Mouse (Mus musculus) forebrain, embryonic 15.5 days (tissue): ENCODE measurements at regions not wholly inside any gene's neighbourhood (a gene's known extent, or its start where the extent isn't known, plus 50 kb on each side); places are given as distances from the start of the nearest gene placed in this dataset.
"Not testable (repeated sequence)": the region's sequence is repeated elsewhere in the genome, so short reads cannot be mapped to it uniquely, and the experiment has no call there.

Source experiments
- ATAC-seq: fragments of 200-750 bp; cut with Nextera tagmentation; replicated peaks from 2 replicates; pipeline ENCODE4 v1.8.0; 2017; ENCODE audit warnings: mild to moderate bottlenecking, moderate TSS enrichment, moderate library complexity
- H3K27ac ChIP-seq: fragments of 300-500 bp; sonication (generic); replicated peaks from 2 replicates; pipeline ENCODE4 v1.5.1; 2015; ENCODE audit warnings: mild to moderate bottlenecking, inconsistent platforms
- H3K27me3 ChIP-seq: fragments of 300-500 bp; sonication (generic); 2 replicates; pipeline ENCODE4 v1.6.1; 2015; ENCODE audit warnings: inconsistent platforms
- H3K36me3 ChIP-seq: fragments of 300-500 bp; sonication (generic); 2 replicates; pipeline ENCODE4 v1.6.1; 2015; ENCODE audit warnings: mild to moderate bottlenecking, inconsistent platforms
- H3K4me1 ChIP-seq: fragments of 300-500 bp; sonication (generic); 2 replicates; pipeline ENCODE4 v1.6.1; 2015; ENCODE audit warnings: inconsistent platforms
- H3K4me2 ChIP-seq: fragments of 300-500 bp; sonication (generic); replicated peaks from 2 replicates; pipeline ENCODE4 v1.6.1; 2015; ENCODE audit warnings: mild to moderate bottlenecking, inconsistent platforms
- H3K4me3 ChIP-seq: fragments of 300-500 bp; sonication (generic); 2 replicates; pipeline ENCODE4 v1.5.1; 2015; ENCODE audit warnings: mild to moderate bottlenecking, inconsistent platforms
- H3K9ac ChIP-seq: fragments of 300-500 bp; sonication (generic); replicated peaks from 2 replicates; pipeline ENCODE4 v1.6.1; 2015; ENCODE audit warnings: mild to moderate bottlenecking, inconsistent platforms
- H3K9me3 ChIP-seq: fragments of 300-500 bp; sonication (generic); 2 replicates; pipeline ENCODE4 v1.6.1; 2016; ENCODE audit warnings: inconsistent platforms
- WGBS: fragments of 180-500 bp; shearing (Covaris S2); methylation state at CpG from one replicate; pipeline ENCODE4 v1.1.7; 2015; ENCODE audit warnings: mixed read lengths; 5-methylcytosine and 5-hydroxymethylcytosine counted together

DNA sequence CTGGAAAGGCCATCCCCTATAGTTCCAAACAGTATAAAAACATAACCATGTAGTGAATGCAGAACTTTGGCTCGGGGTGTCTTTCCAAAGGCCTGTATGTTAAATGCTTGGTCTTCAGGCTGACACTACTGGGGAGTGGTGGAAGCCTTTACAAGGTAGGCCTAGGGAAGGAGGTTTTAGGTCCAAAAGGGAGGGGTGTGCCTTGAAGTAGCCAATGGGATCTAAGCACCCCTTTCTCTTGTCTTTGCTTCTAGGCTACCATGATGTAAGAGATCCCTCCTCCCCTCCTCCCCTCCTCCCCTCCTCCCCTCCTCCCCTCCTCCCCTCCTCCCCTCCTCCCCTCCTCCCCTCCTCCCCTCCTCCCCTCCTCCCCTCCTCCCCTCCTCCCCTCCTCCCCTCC lies 56.5 kb upstream of the Fzd7 start:
- 87% methylated on average over 1 of the region's 1 CpGs for WGBS

DNA sequence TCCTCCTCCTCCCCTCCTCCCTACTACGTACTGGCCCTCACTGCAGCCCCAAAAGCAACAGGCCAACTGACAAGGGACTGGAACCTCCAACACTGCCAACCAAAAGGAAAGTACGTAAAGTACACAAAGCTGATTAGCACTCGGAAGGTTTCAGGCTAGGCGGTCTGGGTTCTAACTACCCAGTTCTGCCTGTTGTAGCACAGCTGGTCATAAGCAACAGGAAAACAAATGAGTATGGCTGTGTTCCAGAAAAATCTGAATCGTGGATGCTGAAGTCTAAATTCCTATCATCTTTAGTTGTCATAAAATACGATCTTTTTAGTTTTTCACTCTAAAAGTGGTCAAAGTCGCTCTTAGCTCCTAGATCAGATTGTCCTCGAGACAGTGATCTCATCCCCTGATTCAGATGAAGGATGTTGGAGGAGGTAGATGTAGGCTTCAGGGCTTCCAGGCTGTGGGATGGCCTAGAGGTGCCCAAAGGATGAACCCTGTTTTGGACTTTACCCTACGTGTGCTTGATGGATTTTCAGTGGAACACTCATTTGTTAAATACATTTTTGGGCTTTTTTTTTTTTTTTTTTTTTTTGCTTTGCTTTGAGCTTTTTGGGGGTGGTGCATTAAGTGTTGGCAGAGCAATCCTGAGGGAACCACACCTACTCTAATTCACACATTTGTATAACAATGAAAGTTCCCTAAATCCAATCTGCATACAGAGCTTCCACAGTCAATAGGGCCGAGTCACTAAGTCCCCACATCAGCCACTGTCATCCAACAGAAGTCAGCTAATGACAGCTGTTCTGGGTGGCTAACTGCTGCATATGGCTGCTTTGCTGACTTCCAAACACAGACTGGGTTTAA lies 55.6 kb upstream of the Fzd7 start:
- ATAC-seq = no peak

More for the DNA sequence above, 56.5 kb upstream of the Fzd7 start:
- ATAC-seq, H3K4me3 ChIP-seq, H3K27ac ChIP-seq, H3K4me2 ChIP-seq, H3K9ac ChIP-seq, H3K36me3 ChIP-seq, H3K27me3 ChIP-seq, H3K9me3 ChIP-seq: not testable (repeated sequence)
- peaks cover 16% of the 10 kb centered on the region for H3K4me1 ChIP-seq

DNA sequence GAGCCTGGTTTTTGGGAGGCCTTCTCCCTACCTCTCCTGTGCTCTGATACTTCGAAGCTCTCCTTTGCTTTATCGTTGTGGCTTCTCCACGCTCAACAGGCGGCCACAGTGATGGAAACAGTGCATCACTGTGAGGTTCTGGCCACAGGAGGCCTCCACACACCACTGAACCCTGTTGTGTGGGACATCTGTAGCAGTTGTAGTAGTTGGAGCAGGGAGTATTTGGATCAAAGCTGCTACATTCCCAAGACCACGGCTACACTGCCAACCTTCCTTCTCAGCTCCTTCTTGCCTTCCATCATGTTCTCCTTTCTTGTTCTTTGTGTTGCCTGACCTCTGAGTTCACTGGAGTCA lies 55.0 kb upstream of the Fzd7 start:
- H3K4me2 ChIP-seq = no peak overlapping the region
- H3K27me3 ChIP-seq = no peaks in the 10 kb centered on the region
- H3K4me3 ChIP-seq = no peak overlapping the region
- H3K36me3 ChIP-seq = no peaks in the 10 kb centered on the region
- H3K9ac ChIP-seq = no peak overlapping the region
- H3K9me3 ChIP-seq = no peaks in the 10 kb centered on the region
- peaks cover 15% of the 10 kb centered on the region for H3K4me1 ChIP-seq
- no peak for ATAC-seq
- no peak overlapping the region for H3K27ac ChIP-seq
- WGBS = 53% methylated on average over 5 of the region's 5 CpGs

More for the DNA sequence above, 55.6 kb upstream of the Fzd7 start:
- no peaks in the 10 kb centered on the region for H3K9me3 ChIP-seq
- no peak overlapping the region for H3K9ac ChIP-seq
- no peak overlapping the region for H3K4me2 ChIP-seq
- H3K4me3 ChIP-seq = no peak overlapping the region
- H3K4me1 ChIP-seq = peaks cover 16% of the 10 kb centered on the region
- WGBS = 66% methylated on average over 9 of the region's 10 CpGs
- no peaks in the 10 kb centered on the region for H3K27me3 ChIP-seq
- no peaks in the 10 kb centered on the region for H3K36me3 ChIP-seq
- H3K27ac ChIP-seq = no peak overlapping the region

DNA sequence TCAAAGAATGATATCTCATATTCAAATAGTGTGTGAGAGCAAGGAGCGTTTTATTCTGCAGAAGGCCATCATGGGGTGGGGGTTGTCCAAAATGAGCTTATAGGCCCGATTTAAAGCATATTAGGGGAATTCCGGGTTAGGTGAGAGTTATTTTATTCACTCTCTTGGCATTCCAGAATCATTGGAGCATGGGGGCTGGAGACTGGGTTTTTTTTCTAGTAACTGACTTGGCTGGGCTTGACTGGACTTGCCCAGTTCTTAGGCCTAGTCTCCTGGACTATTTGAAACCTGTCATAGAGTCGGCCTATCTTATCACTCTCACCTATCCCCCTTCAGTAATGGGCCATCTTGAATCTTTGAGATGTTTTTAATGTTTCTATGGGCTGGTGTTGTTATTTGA lies 52.9 kb upstream of the Fzd7 start:
- Histone ChIP-seq H3K9ac (no peak overlapping the region), H3K27me3 (no peaks in the 10 kb centered on the region), H3K4me2 (no peak overlapping the region), H3K4me3 (no peak overlapping the region), H3K4me1 (0 out of 2 replicates have a peak, but pooled peaks cover 3% of the 10 kb centered on the region), H3K27ac (no peak overlapping the region), H3K36me3 (no peaks in the 10 kb centered on the region), H3K9me3 (no peaks in the 10 kb centered on the region)
- 92% methylated on average over 4 of the region's 4 CpGs for WGBS
- no peak for ATAC-seq

- ATAC-seq = no peak
- Histone ChIP-seq H3K27me3 (no peaks in the 10 kb centered on the region), H3K4me3 (no peak overlapping the region), H3K36me3 (no peaks in the 10 kb centered on the region), H3K4me1 (0 out of 2 replicates have a peak, but pooled peaks cover 3% of the 10 kb centered on the region), H3K9me3 (no peaks in the 10 kb centered on the region), H3K4me2 (no peak overlapping the region), H3K9ac (no peak overlapping the region), H3K27ac (no peak overlapping the region)
- 83% methylated on average over 3 of the region's 3 CpGs for WGBS
These were observed 52.0 kb upstream of the Fzd7 start for GRCm38 (mm10) chr1:59430234-59430633.

GRCm38 (mm10) chr1:59430886-59431486 lies 51.2 kb upstream of the Fzd7 start:
- Histone ChIP-seq H3K4me1 (0 out of 2 replicates have a peak, but pooled peaks cover 3% of the 10 kb centered on the region), H3K9me3 (no peaks in the 10 kb centered on the region), H3K27ac (no peak overlapping the region), H3K4me3 (no peak overlapping the region), H3K4me2 (no peak overlapping the region), H3K9ac (no peak overlapping the region), H3K36me3 (no peaks in the 10 kb centered on the region), H3K27me3 (no peaks in the 10 kb centered on the region)
- WGBS = 95% methylated on average over 6 of the region's 6 CpGs
- ATAC-seq = no peak
